Mouse (Mus musculus) kidney, adult 18-20 months (tissue): ENCODE data around the gene Mcee.

Source experiments
- DNase-seq: peaks from one replicate; pipeline ENCODE4 v3.0.0; 2021

Mcee gene

DNA sequence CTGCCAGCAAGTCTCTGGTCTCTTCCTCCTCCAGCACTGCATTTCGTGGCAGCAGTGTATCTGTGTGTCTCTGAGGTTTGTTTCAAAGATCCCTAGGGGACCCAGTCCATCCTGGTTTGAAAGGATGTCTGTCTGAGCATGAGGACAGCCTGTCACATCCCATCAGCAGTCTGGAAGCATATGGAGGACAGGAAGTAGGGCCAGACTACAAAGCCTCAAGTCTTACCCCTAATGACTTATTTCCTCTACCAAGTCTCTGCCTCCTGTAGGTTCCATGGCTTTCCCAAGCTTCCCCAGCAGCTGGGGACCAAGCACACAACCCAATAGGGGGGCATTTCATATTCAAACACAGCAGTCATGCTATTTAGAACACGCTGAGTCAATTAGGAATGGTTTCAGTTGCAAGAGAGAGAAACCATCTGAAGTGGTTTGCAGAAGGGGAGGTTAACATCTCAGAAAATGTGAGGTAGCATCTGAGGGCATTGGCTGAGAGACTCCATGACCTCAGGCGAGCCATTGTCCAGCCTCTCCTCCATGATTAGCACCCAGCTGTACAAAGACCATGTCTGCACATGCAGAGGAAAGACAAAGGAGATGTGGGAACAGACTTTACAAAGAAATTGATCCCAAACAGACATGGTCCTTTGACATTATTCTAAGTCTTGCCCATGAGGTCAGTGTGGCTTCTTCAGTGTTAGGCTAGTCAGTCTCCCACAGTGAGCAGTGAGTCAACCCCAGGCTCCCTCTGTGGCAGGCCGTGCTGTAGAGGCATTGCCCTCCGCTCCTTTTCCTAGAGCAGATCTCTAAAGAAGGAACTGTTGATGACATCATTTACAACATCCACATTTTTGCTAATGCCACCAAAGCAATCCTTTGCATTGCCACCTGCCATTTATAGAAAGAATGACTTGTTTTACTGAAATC, 47.5 kb downstream of the Mcee start:
- no peak for DNase-seq

DNA sequence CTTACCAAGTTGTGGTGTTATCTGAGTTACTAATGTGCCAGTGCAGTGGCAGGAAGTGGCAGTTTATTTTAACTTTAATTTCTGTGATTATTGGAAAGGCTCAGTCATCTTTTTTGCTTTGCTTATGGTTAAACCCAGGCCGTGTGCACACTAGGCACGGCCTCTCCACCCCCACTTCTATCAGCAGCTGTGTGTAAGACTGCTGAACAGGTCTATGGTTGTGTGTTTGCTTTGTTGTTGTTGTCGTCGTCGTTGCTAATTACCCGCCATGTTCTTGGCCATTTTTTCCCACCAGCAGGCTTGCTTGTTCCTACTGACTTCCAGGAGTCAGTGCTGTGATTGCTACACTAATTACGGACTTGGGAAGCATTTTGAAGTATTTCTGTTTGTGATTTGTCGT, 48.1 kb downstream of the Mcee start:
- DNase-seq: no peak

DNA sequence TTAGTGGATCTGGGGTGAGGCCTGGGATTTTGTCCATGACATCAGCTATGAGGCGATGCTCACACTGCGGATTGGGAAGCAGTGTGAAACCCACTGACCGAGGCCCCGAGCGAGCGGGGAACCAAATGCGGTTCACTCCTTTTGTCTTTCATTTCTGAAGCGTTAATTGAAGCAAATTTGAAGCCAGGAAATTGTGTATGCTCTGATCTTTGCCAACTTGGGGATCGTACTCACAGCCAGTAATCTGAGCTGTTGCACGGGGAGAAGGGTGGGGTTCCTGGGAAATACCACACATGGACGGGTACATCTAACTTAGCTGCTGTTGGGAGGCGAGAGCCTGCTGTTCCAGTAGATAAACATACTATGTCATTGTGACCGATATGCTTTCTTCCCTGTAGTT, 58.2 kb downstream of the Mcee start:
- no peak for DNase-seq

DNA sequence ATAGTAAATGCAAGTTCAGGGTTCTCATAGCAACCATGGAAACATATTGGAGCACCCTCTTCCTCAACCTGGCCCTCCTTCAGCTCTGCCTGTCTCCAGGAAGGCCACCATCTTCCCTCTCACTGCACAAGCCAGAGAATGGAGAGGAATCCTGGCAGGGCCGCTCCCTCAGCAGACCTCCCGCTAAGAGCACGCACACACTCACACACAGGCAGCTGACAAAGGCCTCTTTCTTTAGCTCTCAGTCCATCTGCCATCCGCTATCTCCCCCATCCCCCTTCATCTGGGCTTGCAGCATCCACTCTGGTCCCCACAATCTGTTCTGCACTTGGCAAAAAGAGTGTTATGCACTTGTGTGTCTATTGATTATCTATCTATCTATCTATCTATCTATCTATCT, 59.0 kb downstream of the Mcee start:
- DNase-seq: no peak

DNA sequence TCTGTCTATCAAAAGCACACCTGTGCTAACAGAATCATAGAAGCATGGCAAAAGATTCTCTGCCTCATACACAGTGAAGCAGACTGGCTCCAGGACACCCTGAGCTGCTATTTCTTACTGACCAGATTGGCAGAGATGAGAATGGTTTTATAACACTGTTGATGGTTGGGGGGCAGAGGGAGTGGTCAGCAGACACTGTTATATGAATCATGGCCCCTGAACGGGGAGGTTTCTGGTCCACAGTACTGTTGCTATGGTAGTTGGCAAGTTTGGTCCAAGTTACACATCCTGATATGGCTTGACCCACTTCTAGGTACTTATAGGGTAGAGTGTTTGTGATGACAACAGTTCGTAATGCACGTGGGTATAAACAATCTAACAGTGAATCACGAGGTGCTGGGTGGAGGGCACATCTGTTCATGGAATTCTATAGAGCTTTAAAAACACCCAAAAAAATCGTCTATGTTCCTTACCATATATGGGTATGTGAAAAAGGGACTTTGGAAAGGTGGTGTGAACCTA, 59.5 kb downstream of the Mcee start:
- DNase-seq: no peak

DNA sequence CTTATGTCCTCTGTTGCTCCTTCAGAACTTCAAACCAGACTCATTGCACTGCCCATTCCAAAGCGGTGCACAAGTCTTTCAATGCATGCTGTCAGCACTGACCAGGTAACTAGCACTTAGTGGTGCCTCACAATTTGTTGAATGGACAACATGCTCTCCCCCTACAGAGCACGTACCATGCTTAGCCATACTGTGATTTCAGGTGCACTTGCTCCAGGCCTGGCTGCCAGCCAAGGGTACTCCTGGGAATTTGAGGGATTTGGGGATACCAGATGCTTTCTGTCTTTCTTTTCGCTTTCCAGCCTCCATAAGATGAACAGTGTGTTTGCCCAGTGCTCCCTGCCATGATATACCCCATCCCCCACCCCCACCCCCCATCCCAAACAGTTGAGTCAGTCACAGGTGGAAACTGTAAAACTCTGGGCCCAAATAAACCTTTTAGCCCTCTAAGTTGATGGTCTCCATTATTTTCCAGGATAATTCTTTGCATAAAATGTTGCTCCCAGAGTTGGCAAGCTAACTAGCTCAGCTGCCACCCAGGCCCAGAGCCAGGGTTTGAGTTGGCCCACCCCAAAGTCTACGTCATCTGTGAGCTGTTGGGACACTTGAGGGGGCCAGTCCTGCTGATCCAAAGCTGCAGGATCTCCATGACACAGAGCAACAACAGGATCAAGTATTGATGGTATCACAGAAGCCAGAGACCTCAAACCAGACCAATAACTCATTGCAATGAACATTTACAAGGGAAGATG, 60.2 kb downstream of the Mcee start:
- no peak for DNase-seq

DNA sequence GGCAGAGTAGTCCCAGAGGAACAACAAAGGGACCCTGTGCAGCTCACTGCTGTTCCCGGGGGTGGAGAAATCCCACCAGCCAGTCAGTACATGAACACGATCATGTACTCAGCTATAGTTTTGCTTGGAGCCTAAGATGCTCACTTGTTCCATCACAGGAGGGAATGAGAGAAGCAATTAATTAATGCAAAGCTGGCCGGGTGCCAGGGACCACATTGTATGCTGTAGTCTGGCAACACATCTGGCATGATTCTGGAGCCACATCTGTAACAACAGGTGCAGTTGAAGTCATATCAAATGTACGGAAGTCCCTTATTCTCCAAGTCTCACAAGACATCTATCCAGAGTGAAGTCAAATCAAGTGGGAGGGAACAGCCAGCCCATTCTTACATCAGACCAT, 63.8 kb downstream of the Mcee start:
- no peak for DNase-seq

DNA sequence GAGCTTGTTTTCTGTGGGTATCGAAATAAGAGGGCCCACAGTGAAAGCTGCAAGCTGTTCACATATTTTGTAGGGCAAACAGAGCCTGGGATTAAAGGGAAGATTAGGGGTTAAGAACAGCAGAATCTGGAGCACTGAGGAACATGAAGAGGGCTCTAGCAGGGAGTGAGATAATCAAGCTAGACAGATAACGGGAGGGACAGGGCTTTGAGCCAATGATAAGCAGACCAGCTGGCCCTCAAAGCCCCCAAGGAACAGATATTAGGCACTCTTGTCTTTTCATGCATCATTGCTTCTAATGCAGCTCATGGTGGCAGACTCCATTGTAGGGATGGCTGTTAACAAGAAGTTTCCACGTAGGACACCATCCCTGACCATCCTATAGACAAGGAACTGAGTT, 64.3 kb downstream of the Mcee start:
- no peak for DNase-seq

DNA sequence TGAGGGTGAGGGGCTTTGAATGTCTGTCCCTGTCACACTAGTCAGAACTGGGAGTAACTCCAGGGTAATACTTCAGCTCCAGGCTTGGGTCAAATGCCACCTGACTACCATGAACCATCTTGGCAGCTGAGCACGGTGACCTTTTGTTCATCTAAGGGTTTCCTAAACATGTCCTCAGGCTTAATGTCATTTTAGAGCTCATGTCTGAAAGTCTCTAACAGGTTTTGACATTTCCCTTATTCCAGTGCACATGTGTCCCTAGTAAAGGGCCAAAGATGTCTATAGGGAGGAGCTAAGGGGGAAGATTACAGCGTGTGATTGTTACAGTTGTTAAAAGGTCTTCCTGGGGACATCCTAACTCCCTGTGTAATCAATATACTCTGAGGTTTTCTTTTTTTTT, 65.4 kb downstream of the Mcee start:
- DNase-seq: no peak
